Mouse (Mus musculus) kidney, adult 2 months (tissue): ENCODE results near the gene Ddx47. TPM values are rescaled to one million over a fixed set of nuclear protein-coding genes. Genes with fewer than 3 reads are reported as not detected.

Experiments used
- DNase-seq: peaks from one replicate; pipeline ENCODE4 v3.0.0; 2021
- H3K27ac ChIP-seq: fragments of 200-500 bp; 2 replicates; pipeline ENCODE4 v1.5.1; 2012; ENCODE audit warnings: low read depth, low read length, control low read depth, inconsistent platforms; ENCODE audit not compliant: insufficient read depth
- H3K27me3 ChIP-seq: fragments of 200-500 bp; replicated peaks from 2 replicates; pipeline ENCODE4 v1.6.1; 2012; ENCODE audit warnings: mild to moderate bottlenecking, moderate library complexity, low read length, inconsistent platforms; ENCODE audit not compliant: control insufficient read depth, insufficient read depth
- H3K36me3 ChIP-seq: fragments of 200-500 bp; 2 replicates; pipeline ENCODE4 v1.6.1; 2012; ENCODE audit warnings: mild to moderate bottlenecking, moderate library complexity, low read length, inconsistent platforms; ENCODE audit not compliant: control insufficient read depth, insufficient read depth
- H3K4me1 ChIP-seq: fragments of 200-500 bp; 2 replicates; pipeline ENCODE4 v1.6.1; 2011; ENCODE audit warnings: low read length; ENCODE audit not compliant: control insufficient read depth, insufficient read depth
- H3K4me3 ChIP-seq: fragments of 200-500 bp; 2 replicates; pipeline ENCODE4 v1.5.1; 2011; ENCODE audit warnings: mild to moderate bottlenecking, low read depth, low read length, control low read depth; ENCODE audit not compliant: insufficient read depth
- CTCF ChIP-seq: fragments of 200-500 bp; conservative IDR thresholded peaks from 2 replicates; pipeline ENCODE4 v1.5.1; 2011; ENCODE audit warnings: low read depth, mild to moderate bottlenecking, control low read depth, low read length, moderate library complexity, mixed read lengths; ENCODE audit not compliant: insufficient read depth, insufficient read length
- POLR2A ChIP-seq: fragments of 200-500 bp; IDR thresholded peaks from one replicate; pipeline ENCODE4 v1.6.1; 2011; ENCODE audit warnings: low read depth, low read length, control low read depth
- WGBS: fragments of 180-500 bp; shearing (Covaris S2); methylation state at CpG from one replicate; pipeline ENCODE4 v1.1.7; 2018; 5-methylcytosine and 5-hydroxymethylcytosine counted together
- polyA plus RNA-seq: library from polyadenylated mRNA; depleted of rRNA; stranded (reverse); fragments of >200 nt; gene quantifications from 2 replicates; pipeline ENCODE4 v1.2.3, GENCODE M21; 2012

Ddx47 gene
- polyA plus RNA-seq, 1 experiment, result 44.0 TPM

DNA sequence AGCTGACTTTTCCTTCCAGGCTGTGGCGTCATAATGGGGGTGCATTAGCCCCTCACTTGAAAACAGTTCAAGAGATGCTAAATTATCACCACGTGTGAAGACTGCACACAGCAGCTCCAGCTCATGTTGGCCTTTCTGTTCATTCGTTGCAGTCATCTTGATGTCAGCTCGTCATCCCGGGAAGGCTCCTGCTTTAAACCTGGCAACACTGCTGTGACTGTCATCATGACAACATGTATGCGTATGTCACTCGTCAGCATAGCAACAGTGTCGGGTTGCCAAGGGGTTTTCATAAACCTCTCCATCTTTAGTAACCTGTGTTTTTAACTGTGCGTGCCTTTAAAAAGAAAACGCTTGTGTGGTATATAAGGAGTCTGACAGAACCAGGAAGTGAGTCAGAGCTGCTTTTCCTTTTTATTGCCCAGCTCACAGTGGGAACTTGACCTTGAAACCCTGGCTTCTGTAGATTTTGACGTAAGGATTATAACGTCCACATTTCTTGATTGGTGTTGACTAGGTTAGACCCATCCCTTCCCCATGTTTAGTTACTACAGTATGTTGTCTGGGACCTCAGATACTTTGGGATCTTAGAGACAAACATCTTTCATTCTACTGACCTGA, 17.3 kb upstream of the Ddx47 start:
- no peaks in the 10 kb centered on the region for H3K27me3 ChIP-seq
- WGBS, result 55% methylated on average over 12 of the region's 12 CpGs
- no peak for DNase-seq
- no peak overlapping the region for H3K27ac ChIP-seq
- no peak for TF ChIP-seq POLR2A
- TF ChIP-seq CTCF, result no peak
- no peaks in the 10 kb centered on the region for H3K4me1 ChIP-seq
- no peak overlapping the region for H3K4me3 ChIP-seq
- H3K36me3 ChIP-seq, result no peaks in the 10 kb centered on the region

GRCm38 (mm10) chr6:134994985-134995384, 16.4 kb upstream of the Ddx47 start:
- Histone ChIP-seq H3K27me3 (no peaks in the 10 kb centered on the region), H3K36me3 (no peaks in the 10 kb centered on the region), H3K27ac (no peak overlapping the region), H3K4me1 (no peaks in the 10 kb centered on the region), H3K4me3 (no peak overlapping the region)
- WGBS, result 53% methylated on average over 8 of the region's 8 CpGs
- DNase-seq, result no peak
- TF ChIP-seq POLR2A (no peak), CTCF (no peak)

DNA sequence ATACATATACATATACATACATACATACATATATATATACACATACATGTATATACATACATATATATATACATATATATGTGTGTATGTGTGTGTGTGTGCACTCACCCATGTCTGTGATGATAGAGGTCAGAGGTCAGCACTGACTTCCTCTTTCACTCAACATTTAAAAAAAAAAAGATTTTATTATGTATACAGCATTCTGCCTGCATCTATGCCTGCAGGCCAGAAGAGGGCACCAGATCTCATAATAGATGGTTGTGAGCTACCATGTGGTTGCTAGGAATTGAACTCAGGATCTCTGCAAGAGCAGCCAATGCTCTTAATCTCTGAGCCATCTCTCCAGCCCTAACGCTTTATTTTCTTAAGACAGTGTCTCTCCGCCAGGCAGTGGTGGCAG, 14.5 kb upstream of the Ddx47 start:
- Histone ChIP-seq H3K27me3 (no peaks in the 10 kb centered on the region), H3K36me3 (no peaks in the 10 kb centered on the region), H3K4me1 (no peaks in the 10 kb centered on the region), H3K4me3 (no peak overlapping the region), H3K27ac (no peak overlapping the region)
- TF ChIP-seq CTCF (no peak), POLR2A (no peak)
- 95% methylated on average over 2 of the region's 2 CpGs for WGBS
- no peak for DNase-seq

DNA sequence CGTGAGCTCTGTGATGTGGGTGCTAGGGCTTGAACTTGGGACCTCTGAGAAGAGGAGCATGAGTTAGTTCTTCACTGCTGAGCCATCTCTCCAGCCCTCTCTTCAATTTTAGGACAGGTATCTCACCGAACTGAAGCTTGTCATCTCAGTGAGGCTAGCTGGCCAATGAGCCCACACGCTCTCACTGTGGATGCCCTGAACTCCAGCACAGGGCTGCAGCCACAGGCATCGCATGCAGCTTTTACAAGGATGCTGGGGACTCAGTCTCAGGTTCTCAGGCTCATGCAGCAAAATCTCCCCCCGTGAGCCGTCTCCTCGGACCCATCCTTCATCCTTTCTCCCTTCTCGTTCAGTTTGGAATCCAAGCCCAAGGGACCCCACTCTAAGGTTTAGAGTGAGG, 13.3 kb upstream of the Ddx47 start:
- Histone ChIP-seq H3K4me3 (no peak overlapping the region), H3K27ac (no peak overlapping the region), H3K4me1 (no peaks in the 10 kb centered on the region), H3K27me3 (no peaks in the 10 kb centered on the region), H3K36me3 (no peaks in the 10 kb centered on the region)
- no peak for DNase-seq
- no peak for TF ChIP-seq CTCF
- TF ChIP-seq POLR2A, result no peak
- 90% methylated on average over 8 of the region's 8 CpGs for WGBS

DNA sequence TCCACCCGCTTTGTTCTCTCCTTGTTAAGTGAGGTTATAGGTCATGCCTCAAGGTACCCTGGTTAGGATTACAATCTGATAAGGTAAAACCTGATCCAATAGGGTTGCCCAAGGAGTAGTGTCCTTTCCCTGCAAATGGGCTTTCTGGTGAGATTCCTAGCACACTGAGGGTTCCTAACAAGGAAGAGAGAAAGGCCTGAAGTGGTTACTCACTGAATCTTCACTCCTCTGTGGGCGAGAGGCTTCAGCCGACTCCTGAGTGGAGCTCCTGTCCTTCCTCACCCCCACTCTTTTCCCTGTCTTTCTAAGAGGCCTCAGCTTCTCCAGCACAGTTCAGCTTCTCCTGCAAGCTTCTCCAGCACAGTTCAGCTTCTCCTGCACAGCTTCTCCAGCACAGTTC, 12.6 kb upstream of the Ddx47 start:
- no peak for TF ChIP-seq POLR2A
- TF ChIP-seq CTCF, result no peak
- Histone ChIP-seq H3K4me1 (no peaks in the 10 kb centered on the region), H3K27ac (no peak overlapping the region), H3K27me3 (no peaks in the 10 kb centered on the region), H3K4me3 (no peak overlapping the region), H3K36me3 (no peaks in the 10 kb centered on the region)
- no peak for DNase-seq
- 83% methylated on average over 3 of the region's 3 CpGs for WGBS

GRCm38 (mm10) chr6:135000272-135000671, 11.1 kb upstream of the Ddx47 start:
- 68% methylated on average over 4 of the region's 4 CpGs for WGBS
- TF ChIP-seq CTCF, result no peak
- H3K27me3 ChIP-seq, result no peaks in the 10 kb centered on the region
- no peak overlapping the region for H3K4me3 ChIP-seq
- DNase-seq, result no peak
- no peaks in the 10 kb centered on the region for H3K4me1 ChIP-seq
- no peaks in the 10 kb centered on the region for H3K36me3 ChIP-seq
- no peak overlapping the region for H3K27ac ChIP-seq

- Histone ChIP-seq H3K36me3 (no peaks in the 10 kb centered on the region), H3K4me3 (no peak overlapping the region), H3K27me3 (no peaks in the 10 kb centered on the region), H3K4me1 (no peaks in the 10 kb centered on the region), H3K27ac (no peak overlapping the region)
- DNase-seq, result no peak
- no peak for TF ChIP-seq CTCF
- no peak for TF ChIP-seq POLR2A
- 92% methylated on average over 4 of the region's 4 CpGs for WGBS
Observed at GRCm38 (mm10) chr6:135001991-135002390, 9.4 kb upstream of the Ddx47 start.
